Mouse (Mus musculus) stomach, embryonic 15.5 days (tissue): Measurements from ENCODE around the gene Hist1h1e. TPM values are rescaled to one million over a fixed set of nuclear protein-coding genes. Genes with fewer than 3 reads are reported as not detected.

Experiments used
- microRNA-seq: library from miRNA; unstranded; fragments of <30 nt; microRNA quantifications from one replicate; pipeline ENCODE4, GENCODE M21; 2016
- polyA plus RNA-seq: library from polyadenylated mRNA; unstranded; fragments of >200 nt; fragmentation: Nextera tagmentation; extraction: Ambion mirVana; gene quantifications from 2 replicates; pipeline ENCODE4 v1.2.1, GENCODE M21; 2015

Hist1h1e gene
- polyA plus RNA-seq, 1 experiment from 2014 or later = 25.3 TPM

Small RNAs within 50 kb of the gene (microRNA-seq; reads per million reads assigned to microRNA genes)
- gene Gm44359 (not detected), gene Gm44394 (not detected)

Other genes starting within 250 kb of the Hist1h1e start
- gene Abt1, start 198.7 kb downstream of the Hist1h1e start, polyA plus RNA-seq = 10.7 and 11.9 TPM in 2 replicates
- gene Btn1a1, start 156.7 kb downstream of the Hist1h1e start, polyA plus RNA-seq = 0.09 and 0.22 TPM in 2 replicates
- 0.08 and 0.15 TPM in 2 replicates for gene Btn2a2, start 133.7 kb downstream of the Hist1h1e start, polyA plus RNA-seq
- 6.1 and 7.3 TPM in 2 replicates for gene Hist1h4h, start 91.5 kb downstream of the Hist1h1e start, polyA plus RNA-seq
- gene Hist1h2af, start 88.7 kb downstream of the Hist1h1e start, polyA plus RNA-seq = 4.1 and 13.0 TPM in 2 replicates
- gene Hist1h3g, start 87.1 kb downstream of the Hist1h1e start, polyA plus RNA-seq = 6.5 and 7.3 TPM in 2 replicates
- 1.0 and 1.5 TPM in 2 replicates for gene Hist1h2bh, start 79.2 kb downstream of the Hist1h1e start, polyA plus RNA-seq
- 0.83 and 0.94 TPM in 2 replicates for gene Hist1h3f, start 78.5 kb downstream of the Hist1h1e start, polyA plus RNA-seq
- 1.7 and 2.0 TPM in 2 replicates for gene Hist1h4f, start 70.9 kb downstream of the Hist1h1e start, polyA plus RNA-seq
- gene Hist1h1d, start 69.3 kb downstream of the Hist1h1e start, polyA plus RNA-seq = 0.89 and 0.98 TPM in 2 replicates
- gene Hist1h3e, start 60.2 kb downstream of the Hist1h1e start, polyA plus RNA-seq = 6.7 TPM in 2 replicates
- 95.8 and 121 TPM in 2 replicates for gene Hist1h2ae, start 51.3 kb downstream of the Hist1h1e start, polyA plus RNA-seq
- gene Hist1h2bg, start 51.2 kb downstream of the Hist1h1e start, polyA plus RNA-seq = 11.7 and 17.0 TPM in 2 replicates
- gene Hist1h2bf, start 48.4 kb downstream of the Hist1h1e start, polyA plus RNA-seq = 3.5 and 3.8 TPM in 2 replicates
- gene Hist1h2ad, start 48.2 kb downstream of the Hist1h1e start, polyA plus RNA-seq = 2.4 and 3.4 TPM in 2 replicates
- gene Hist1h3d, start 46.8 kb downstream of the Hist1h1e start, polyA plus RNA-seq = 5.7 and 7.9 TPM in 2 replicates
- 117 and 130 TPM in 2 replicates for gene Hist1h4d, start 41.0 kb downstream of the Hist1h1e start, polyA plus RNA-seq
- gene Hist1h2be, start 1.4 kb downstream of the Hist1h1e start, polyA plus RNA-seq = 2.9 TPM in 2 replicates
- 1.9 and 2.4 TPM in 2 replicates for gene Hist1h2ac, start 61.4 kb upstream of the Hist1h1e start, polyA plus RNA-seq
- 104 and 105 TPM in 2 replicates for gene Hist1h2bc, start 61.6 kb upstream of the Hist1h1e start, polyA plus RNA-seq
- 0.19 TPM in 1 of 2 replicates, not detected in the other for gene Hist1h1t, start 73.3 kb upstream of the Hist1h1e start, polyA plus RNA-seq
- gene Hist1h4c, start 75.9 kb upstream of the Hist1h1e start, polyA plus RNA-seq = 4.0 and 6.1 TPM in 2 replicates
- 7.9 and 8.8 TPM in 2 replicates for gene Hfe, start 88.3 kb upstream of the Hist1h1e start, polyA plus RNA-seq
- 50.6 and 54.3 TPM in 2 replicates for gene Hist1h1c, start 116.2 kb upstream of the Hist1h1e start, polyA plus RNA-seq
- 5.5 and 5.7 TPM in 2 replicates for gene Hist1h3c, start 123.0 kb upstream of the Hist1h1e start, polyA plus RNA-seq
- gene Hist1h2bb, start 124.2 kb upstream of the Hist1h1e start, polyA plus RNA-seq = 2.5 and 3.4 TPM in 2 replicates
- gene Hist1h2ab, start 128.6 kb upstream of the Hist1h1e start, polyA plus RNA-seq = 43.8 and 63.1 TPM in 2 replicates
- 7.4 and 10.6 TPM in 2 replicates for gene Hist1h3b, start 129.7 kb upstream of the Hist1h1e start, polyA plus RNA-seq
- gene Hist1h4b, start 134.5 kb upstream of the Hist1h1e start, polyA plus RNA-seq = 3.5 and 4.1 TPM in 2 replicates
- 0.42 and 0.55 TPM in 2 replicates for gene Hist1h4a, start 138.7 kb upstream of the Hist1h1e start, polyA plus RNA-seq
- 4.8 and 6.9 TPM in 2 replicates for gene Hist1h3a, start 139.8 kb upstream of the Hist1h1e start, polyA plus RNA-seq
- gene Hist1h1a, start 141.1 kb upstream of the Hist1h1e start, polyA plus RNA-seq = 2.0 and 2.9 TPM in 2 replicates
- gene Trim38, start 147.4 kb upstream of the Hist1h1e start, polyA plus RNA-seq = 0.06 TPM in 1 of 2 replicates, not detected in the other
- gene Slc17a2, start 184.4 kb upstream of the Hist1h1e start, polyA plus RNA-seq = 0.13 and 0.15 TPM in 2 replicates
- gene Slc17a3, start 216.9 kb upstream of the Hist1h1e start, polyA plus RNA-seq = 0.34 and 0.36 TPM in 2 replicates
- 0.06 and 0.19 TPM in 2 replicates for gene Slc17a1, start 245.2 kb upstream of the Hist1h1e start, polyA plus RNA-seq